Mouse (Mus musculus): Measurements from ENCODE around the gene Eif4e2.

Gene Eif4e2

DNA sequence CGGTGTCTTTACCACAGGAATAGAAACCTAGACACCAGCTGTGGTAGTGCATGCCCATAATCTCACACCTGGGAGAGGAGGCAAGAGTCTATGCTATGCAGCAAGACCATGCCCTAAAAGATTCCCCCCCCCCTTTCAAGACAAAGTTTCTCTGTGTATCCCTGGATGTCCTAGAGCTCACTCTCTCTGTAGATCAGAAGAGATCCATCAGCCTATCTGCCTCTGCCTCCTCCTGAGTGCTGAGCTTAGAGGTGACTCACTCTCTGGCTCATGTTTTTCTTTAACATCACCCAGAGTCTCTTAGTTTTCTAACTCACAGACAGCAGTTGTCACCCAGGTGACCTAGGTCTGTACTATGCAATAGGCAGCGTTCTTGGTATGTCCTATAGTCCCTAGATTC lies 45.6 kb downstream of the Eif4e2 start:
- no peak for DNase-seq (ENCODE audit: low spot score in 2 of 2)

DNA sequence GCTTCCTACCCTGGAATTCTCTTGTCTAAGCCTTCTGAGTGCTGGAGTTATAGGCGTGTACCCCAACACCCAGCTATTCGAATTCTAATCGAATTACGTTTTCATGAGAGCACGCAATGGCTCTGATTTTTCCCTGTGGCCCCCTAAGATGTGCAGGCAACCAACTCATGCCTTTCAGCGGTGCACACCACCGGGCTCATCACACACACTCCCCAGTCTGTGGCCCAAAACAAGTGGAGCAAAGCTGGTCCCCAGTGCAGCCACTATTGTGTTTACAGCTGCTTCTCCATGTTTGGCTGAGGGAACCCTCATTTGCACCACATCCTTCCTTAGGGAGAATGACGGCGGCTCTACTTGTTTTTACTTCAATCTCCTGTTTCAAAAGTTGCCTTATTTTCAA lies 49.5 kb downstream of the Eif4e2 start:
- DNase-seq (ENCODE audit: low spot score in 2 of 2), result no peak

DNA sequence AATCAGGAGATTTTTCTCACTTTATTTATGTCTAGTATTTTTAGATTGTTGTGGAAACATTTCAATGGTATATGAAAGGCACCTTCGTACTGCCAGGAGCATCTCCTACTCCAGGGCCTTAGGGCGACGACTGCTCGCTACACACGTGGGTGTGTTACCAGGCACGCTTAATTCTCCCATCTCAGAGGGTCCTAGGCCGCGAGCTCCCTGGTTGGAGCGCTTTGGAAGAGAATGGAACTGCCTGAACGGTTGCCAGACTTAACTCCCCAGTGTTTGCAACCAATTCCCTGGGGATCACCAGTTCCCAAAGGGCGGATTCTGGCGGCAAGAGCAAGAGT lies 50.1 kb downstream of the Eif4e2 start:
- no peak for DNase-seq (ENCODE audit: low spot score in 2 of 2)

DNA sequence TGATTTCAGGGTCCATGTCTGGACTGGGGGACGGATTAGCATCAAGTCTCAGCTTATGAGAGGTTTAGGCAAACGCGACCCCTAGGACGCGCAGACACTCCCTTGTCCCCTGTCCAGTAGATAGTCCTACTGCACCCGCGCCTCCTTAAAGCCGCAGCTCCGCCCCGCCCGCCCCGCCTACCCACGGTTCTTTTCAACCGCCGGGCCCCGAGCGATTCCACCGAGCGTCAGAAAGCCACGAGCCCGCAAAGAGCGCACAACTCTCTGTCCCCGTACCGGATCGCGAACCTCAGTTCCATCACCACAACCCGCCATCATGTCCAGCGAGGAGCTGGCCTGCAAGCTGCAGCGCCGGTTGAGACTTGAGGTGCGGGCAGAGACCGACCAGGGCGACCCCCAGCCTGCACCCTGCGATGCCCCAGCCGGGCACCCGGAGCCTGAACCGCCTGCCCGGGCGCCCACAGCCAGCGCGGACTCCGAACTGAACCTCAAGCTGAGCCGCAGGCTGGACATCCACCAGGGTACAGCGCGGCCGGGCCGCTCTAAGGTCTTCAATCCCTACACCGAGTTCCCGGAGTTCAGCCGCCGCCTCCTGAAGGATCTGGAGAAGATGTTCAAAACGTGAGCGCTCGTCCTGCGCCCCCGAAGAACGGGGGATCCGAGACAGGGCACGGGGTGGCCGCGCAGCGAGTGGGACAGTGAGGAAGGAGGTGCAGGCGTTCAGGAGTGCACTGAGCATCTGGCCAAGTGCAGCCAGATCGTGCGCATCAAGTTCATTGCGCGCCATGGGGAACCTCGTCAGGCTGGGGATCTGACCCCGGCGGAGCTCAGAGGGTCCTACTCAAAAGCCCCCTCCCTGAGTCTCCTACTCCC lies 50.7 kb downstream of the Eif4e2 start, which contains the start of gene Efhd1:
Gene Efhd1, plus strand, starts transcription at position 230 of the 873 bp plus-strand sequence.
- DNase-seq (ENCODE audit: low spot score in 2 of 2), result peak in 1 of 2 experiments; percentile 35

DNA sequence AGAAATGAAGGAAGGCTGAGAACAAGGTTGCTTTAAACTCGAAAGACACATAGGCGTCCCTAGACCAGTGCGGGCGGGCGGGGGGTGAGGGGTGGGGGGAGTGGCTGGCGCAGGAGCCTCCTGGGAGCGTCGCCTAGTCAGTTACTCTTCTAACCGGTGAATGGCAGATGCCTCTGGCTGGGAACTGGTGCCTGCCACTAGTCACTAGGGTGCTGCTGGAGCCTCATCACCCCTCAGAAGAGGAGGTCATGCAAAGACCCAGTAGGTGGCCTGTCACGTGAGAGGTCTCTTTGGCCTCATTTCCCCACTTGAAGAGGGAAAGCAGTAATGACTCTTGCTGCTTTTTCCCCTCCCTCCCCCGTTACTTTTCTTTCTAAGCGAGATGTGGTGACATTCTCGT lies 51.5 kb downstream of the Eif4e2 start:
- DNase-seq (ENCODE audit: low spot score in 2 of 2), result no peak

DNA sequence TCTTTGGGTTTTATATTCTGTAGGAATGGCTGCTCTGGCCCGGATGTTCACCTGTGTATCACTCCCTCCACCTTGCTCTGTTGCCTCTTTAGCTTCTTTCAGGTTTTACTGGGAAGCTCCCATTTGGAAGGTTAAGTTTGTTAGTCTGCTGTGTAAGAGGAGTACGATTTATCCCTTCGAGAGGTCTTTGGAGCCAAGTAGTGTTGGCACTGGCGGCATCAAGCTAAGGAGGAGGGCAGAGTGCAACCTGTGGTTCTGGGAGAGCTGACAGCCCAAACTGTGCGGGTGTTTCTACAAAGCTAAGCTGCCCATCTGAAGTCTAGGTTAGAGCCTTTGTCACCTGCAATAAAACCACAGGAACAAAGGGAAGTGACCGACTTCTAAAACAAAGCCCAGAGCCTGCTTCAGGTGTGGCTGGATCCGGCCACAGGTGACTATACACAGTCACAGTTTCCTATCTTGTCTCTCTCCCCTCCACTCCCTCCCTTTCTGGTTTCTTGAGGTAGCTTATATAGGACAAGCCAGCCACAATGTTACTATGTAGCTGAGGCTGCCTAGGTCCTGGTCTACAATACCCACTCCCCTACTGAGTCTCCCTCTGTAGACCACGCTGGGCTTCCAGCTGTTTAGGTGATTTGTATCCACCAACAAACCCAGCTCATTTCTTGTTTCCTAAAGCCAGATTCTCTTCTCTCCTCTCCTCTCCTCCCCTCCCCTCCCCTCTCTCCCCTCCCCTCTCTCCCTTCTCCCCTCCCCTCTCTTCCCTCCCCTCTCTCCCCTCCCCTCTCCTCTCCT lies 52.8 kb downstream of the Eif4e2 start:
- no peak for DNase-seq (ENCODE audit: low spot score in 2 of 2)

DNA sequence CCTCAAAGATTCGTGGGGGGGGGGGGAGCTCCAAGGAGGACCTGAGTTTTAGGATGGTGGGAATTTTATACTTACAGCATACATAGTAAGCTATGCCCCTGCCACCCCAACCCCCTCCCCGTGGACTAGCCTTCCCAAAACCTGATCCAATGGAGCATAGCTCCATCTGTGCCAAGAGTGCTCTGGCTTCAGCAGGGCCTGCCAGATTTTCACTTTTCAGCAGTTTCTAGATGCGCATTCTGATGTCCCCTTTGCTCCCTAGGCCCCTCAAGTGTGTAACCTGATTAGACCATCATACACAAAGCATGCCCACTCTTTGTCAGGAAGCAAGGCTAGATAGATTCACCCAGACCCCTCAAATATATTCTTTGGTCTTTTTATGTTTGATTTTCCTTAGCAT lies 56.5 kb downstream of the Eif4e2 start:
- DNase-seq (ENCODE audit: low spot score in 2 of 2), result no peak

DNA sequence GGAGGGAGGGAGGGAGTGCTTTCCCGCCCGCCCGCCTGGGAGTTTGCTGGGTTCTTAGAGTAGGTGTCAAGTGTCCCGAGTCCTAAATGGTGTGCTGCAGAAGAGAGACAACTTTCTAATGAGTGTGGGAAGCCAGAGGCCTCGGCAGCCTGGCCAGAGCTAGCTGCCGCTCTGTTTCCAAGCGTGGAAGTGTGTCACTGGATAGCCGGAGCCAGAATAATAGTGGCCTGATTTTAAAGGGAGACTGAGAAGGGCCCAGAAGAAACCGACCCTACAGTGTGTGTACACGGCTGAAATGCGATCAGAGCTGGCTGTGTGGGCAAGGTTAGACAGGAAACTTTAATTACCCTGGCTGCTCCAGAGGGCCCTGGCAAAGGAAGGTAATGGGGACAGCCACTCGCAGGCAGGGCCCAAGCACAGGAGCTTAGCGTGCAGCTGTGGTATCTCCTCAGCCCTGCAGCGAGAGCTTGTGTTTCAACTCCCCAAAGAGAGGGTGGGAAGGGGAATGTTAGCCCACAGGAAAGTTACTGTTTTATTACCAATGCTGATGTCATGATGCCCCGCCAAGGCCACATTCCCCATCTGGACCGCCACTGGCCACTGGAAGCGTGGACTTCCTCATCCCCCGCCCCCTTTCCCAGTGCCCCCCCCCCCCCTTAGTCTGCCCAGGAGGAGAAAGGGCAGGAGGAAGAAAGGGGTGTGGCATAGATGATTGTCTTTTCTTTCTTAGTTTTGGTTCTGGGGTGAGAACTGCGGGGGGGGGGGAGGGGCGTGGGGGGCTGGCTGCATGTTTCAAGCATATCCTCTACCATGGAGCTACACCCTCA lies 57.1 kb downstream of the Eif4e2 start:
- no peak for DNase-seq (ENCODE audit: low spot score in 2 of 2)

DNA sequence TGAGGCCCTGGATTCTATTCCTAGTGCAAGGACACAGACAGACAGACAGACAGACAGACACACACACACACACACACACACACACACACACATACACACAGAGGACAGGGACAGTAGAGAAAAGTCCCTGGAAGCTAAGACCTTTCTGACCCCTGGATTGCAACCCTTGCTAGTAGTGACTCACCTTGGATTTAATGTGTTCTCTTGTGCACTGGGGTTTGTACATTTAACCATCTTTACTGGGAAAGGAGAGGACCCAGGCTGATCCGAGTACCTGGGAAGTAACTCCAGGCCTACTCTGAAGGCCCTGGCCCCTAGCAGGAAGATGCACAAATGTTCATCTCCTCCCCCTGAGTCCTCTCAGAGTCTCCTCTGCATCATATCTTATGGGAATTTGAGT lies 57.9 kb downstream of the Eif4e2 start:
- no peak for DNase-seq (ENCODE audit: low spot score in 2 of 2)

DNA sequence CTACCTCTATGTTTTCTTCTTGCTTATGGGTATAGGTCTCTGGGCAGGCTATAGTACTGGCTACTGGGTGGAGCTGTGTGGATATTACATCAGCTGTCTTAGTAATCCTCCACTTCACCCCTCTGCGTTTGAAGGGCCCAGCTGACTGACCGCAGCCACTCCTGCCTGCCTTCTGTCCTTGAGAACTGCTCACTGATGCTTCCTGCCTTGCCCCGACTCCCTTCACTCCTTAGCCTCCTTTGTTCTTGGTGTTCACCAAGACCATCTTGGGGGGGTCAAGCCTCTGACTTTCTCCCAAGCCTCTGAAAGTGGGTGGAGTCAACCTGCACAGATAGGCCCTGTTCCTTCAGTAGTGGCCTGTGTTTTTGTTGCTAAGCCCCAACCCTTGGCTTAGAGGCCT lies 58.7 kb downstream of the Eif4e2 start:
- no peak for DNase-seq (ENCODE audit: low spot score in 2 of 2)

DNA sequence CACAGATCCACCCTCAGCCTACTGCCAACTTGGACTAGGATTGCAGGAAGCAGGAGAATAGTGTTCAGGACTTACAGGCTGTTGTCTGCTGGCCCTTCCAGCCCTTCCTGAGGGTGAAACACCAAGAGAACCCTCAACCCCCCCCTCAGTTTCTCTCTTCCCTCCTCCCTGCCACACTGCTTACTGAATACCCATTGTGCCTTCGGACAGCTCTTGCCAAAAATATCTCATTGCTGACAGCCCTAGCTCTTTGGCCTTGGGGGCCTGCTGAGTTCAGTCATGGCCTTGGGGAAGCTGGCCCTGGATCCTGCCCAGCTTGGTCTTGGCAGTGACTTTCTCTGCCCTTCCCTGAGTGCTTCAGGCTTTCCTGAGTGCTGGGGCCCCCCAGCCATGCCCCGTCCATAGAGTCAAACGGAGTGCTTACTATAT lies 59.8 kb downstream of the Eif4e2 start:
- no peak for DNase-seq (ENCODE audit: low spot score in 2 of 2)

DNA sequence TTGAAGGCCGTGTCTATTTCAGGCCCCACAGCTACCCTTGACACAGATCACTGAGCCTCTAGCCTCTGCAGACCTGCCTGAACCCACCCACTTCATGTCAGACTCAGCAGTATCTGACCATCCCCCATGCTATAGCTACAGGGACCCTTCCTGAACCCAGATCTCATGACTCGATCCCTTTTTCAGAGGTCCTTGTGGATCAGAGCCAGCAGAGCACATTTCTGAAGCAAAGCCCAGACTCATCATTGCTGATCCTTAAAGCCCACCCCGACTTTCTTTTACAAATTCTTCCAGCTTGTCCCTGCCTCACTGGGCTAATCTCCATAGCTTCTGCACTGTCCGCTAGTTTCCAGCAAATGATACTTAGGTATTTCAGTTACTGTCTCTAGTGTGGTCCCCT lies 60.4 kb downstream of the Eif4e2 start:
- no peak for DNase-seq (ENCODE audit: low spot score in 2 of 2)

DNA sequence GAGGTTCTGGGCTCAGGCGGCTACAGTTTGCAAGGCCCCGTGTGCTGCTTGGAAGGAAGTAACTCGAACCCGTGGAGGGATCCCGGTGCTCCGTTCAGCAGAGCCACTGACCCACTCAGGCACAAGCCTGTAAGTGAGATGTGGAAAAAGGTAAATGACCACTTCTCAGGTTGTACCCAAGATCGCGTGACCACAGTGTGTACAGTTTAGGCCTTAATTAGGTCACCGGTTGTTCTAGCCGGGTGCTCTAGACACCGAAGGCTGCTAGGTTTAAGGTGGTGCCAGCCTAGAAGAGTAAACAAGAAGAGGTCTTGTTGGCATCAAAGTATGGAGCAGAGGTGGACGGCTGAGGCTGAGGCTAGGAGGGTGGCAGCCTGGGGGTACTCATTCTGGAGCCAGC lies 61.4 kb downstream of the Eif4e2 start:
- no peak for DNase-seq (ENCODE audit: low spot score in 2 of 2)

DNA sequence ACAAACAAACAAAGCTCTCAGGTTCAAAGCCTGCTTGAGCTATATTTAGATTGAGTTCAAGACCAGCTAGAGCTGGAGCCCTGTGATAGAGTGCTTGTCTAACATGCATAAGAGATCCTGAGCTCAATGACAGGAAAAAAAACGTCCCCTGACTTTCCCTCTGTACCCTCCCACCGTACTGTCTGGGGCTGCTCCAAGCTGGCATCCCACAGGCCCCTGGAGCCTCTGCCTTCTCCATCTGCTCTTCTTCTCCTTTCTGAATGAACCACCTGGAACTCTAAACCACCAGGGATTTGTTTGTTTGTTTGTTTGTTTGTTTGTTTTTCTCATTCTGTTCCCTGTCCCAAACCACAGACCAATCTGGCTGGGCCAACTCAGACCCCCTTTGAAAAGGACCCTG lies 62.3 kb downstream of the Eif4e2 start:
- no peak for DNase-seq (ENCODE audit: low spot score in 2 of 2)

DNA sequence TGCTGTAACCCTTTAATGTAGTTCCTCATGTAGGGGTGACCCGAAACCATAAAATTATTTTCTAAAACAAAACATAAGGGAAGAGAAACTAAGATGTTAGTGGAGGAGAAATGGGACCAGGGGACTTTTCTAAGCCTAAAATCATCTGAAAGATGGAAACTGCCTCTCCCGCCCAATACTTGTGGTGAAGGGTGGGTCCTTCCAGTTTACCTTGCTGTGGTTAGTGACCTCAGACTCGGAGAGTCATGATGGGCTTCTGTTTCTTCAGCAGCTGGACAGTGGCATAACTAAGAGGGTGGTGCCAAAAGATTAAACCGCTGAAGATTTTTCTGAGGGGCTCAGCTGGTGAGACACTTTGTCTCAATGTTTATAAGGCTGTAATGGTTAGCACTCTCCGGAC lies 66.6 kb downstream of the Eif4e2 start:
- no peak for DNase-seq (ENCODE audit: low spot score in 2 of 2)

DNA sequence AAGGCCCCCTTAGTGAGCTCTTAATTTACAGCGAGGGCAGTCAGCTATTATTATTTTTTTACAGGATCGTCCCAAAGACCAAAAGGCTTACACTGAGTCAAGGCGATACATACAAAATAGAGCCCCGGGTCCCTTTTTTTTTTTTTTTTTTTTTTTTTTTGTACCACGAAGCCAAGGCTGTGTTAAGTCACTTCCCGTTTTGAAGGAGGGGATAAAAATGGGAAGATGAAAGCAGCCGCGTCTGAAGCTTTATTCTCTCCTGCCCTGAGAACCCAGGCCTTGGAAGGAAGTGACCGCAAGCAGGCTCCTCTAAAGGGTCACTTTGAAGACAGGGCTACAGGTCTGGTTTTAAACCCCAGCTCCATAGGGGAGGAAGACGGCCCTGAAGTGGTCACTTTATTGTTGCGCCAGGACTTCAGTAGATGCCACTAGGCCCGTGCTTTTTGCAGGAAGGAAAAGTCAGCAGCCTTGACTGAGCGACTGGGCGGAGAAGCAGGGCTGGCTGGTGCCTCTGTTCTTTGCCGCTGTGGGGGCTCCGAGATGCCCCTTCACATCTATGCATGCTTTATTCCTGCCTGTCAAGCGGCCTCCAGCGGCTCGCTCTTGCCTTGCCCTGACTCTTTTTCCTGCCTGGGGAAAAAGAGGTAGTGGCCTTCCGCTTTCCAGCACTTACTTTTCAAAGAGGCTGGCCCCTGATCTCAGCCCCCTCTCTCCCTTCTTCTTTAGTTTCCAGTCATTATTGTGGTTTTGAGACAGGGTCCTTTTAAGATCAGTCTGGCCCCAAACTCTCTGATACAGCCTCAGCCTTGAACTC lies 68.1 kb downstream of the Eif4e2 start:
- DNase-seq (ENCODE audit: low spot score in 2 of 2), result no peak

DNA sequence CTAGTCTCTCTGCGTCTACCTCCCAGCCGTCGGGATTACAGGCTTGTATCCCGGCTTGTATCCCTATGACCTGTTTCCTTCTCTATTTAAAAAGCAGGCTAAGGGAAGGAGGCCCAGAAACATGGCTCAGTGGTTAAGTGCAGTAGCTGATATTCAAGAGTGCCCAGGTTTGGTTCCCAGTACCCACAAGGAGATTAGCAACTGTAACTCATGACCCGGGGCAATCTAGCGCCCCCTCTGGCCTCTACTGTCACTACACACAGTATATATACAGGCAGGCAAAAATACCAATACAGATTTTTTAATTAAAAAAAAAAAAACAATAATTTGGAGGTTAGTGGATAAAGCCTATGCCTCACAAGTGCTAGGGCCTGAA lies 68.7 kb downstream of the Eif4e2 start:
- DNase-seq (ENCODE audit: low spot score in 2 of 2), result no peak

DNA sequence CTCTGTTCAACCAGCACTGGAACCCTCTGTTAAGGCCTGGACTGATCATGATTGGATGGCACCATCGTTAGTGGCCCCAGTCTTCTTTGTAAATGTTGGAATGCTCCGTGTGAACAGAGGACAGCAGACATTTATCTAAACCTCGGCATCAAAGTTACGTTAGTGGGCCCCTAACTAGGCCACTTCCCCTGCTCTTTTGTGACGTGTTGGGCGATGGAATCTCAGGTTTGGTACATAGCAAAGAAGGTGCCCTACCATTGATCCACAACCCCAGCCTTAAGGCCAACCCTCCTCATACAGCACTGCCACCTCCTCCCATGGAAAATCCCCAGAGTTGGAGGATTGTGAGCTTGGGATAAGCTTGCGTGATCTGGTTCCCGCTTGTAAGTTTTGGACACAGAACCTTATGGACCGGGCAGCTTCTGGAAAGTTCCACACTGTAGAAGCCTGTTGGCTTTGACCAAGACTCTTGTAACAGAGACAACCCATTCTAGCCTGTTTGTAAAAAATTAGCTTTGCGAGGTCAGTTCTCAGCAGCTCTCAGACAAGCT lies 69.8 kb downstream of the Eif4e2 start:
- no peak for DNase-seq (ENCODE audit: low spot score in 2 of 2)

DNA sequence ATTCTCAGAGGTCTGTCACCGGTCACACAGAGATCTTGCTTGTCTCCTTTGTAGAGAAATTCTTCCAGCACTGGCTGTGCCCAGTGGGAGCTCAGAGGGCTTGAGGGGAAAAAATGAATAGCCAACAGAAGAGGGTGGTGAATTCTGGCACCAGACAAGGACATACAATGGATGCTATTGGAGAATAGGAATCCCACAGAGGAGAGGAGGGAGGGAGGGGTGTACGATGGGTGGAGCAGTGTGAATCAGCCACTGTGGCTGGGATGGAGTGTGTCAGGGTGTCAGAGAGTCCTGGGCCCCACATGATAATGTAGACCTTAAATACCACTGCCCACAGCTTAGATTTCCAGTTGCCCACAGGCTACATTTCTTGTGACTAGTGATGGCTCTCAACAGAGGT lies 73.4 kb downstream of the Eif4e2 start:
- DNase-seq (ENCODE audit: low spot score in 2 of 2), result no peak

Data from spleen, postnatal 10 days (tissue).